Mouse (Mus musculus) midbrain, embryonic 16.5 days (tissue): ENCODE data around the gene Klhl7. TPM values are rescaled to one million over a fixed set of nuclear protein-coding genes. Genes with fewer than 3 reads are reported as not detected.
A peak's percentile ranks its signal among the peaks of the same experiment; 100 is the strongest.

Experiments used
- ATAC-seq: fragments of 200-750 bp; cut with Nextera tagmentation; 2 replicates; pipeline ENCODE4 v1.8.0; 2017; ENCODE audit warnings: moderate TSS enrichment
- H3K27ac ChIP-seq: fragments of 300-500 bp; sonication (generic); 2 replicates; pipeline ENCODE4 v1.5.1; 2014; ENCODE audit warnings: mild to moderate bottlenecking, low read length, mixed read lengths
- H3K27me3 ChIP-seq: fragments of 300-500 bp; sonication (generic); 2 replicates; pipeline ENCODE4 v1.6.1; 2014; ENCODE audit warnings: low read depth, low read length, mixed read lengths; ENCODE audit not compliant: control insufficient read depth, insufficient read depth
- H3K36me3 ChIP-seq: fragments of 300-500 bp; sonication (generic); 2 replicates; pipeline ENCODE4 v1.6.1; 2014; ENCODE audit warnings: mild to moderate bottlenecking, low read length, moderate library complexity, mixed read lengths; ENCODE audit not compliant: control insufficient read depth, insufficient read depth
- H3K4me1 ChIP-seq: fragments of 300-500 bp; sonication (generic); 2 replicates; pipeline ENCODE4 v1.6.1; 2014; ENCODE audit warnings: mild to moderate bottlenecking, low read length, mixed read lengths; ENCODE audit not compliant: control insufficient read depth, insufficient read depth
- H3K4me2 ChIP-seq: fragments of 300-500 bp; sonication (generic); 2 replicates; pipeline ENCODE4 v1.6.1; 2014; ENCODE audit warnings: mild to moderate bottlenecking, low read length, mixed read lengths
- H3K4me3 ChIP-seq: fragments of 300-500 bp; sonication (generic); 2 replicates; pipeline ENCODE4 v1.5.1; 2014; ENCODE audit warnings: low read depth, mild to moderate bottlenecking, low read length, moderate library complexity, mixed read lengths
- H3K9ac ChIP-seq: fragments of 300-500 bp; sonication (generic); 2 replicates; pipeline ENCODE4 v1.6.1; 2014; ENCODE audit warnings: low read depth, low read length, mixed read lengths
- H3K9me3 ChIP-seq: fragments of 300-500 bp; sonication (generic); replicated peaks from 2 replicates; pipeline ENCODE4 v1.6.1; 2014; ENCODE audit warnings: mild to moderate bottlenecking, low read length, mixed read lengths; ENCODE audit not compliant: control insufficient read depth, poor library complexity, severe bottlenecking
- WGBS: fragments of 180-500 bp; shearing (Covaris S2); extraction: QIAGEN DNeasy Blood & Tissue Kit; methylation state at CpG from one replicate; pipeline ENCODE4 v1.1.7; 2014; 5-methylcytosine and 5-hydroxymethylcytosine counted together
- polyA plus RNA-seq: library from polyadenylated mRNA; unstranded; fragments of >200 nt; fragmentation: Nextera tagmentation; extraction: Ambion mirVana; gene quantifications from 2 replicates; pipeline ENCODE4 v1.2.1, GENCODE M21; 2015

The Klhl7 gene
- polyA plus RNA-seq, 1 experiment from 2014 or later: 164 TPM

DNA sequence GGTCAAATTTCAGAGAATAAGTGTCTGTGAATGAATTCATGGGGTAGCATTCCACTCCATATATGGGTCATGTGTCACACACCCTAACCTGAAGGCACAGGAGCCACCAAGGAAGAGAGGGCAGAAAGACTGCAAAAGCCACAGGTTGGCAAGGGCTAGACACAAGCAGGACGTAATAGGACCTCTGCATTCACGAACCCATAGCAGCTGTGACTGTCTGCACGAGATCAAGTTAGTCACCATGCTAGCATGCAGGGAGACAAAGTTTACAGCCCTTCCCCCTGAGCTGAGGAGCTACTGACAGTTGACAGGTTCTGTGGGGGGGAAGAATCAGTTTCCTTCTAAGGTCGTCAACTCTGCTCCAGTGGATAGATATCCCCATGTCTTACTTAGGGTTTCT is 36.9 kb upstream of the Klhl7 start:
- ATAC-seq: no peak
- Histone ChIP-seq H3K4me3 (no peak overlapping the region), H3K27me3 (no peaks in the 10 kb centered on the region), H3K36me3 (no peaks in the 10 kb centered on the region), H3K4me1 (no peaks in the 10 kb centered on the region), H3K9me3 (no peaks in the 10 kb centered on the region), H3K27ac (no peak overlapping the region), H3K9ac (no peak overlapping the region), H3K4me2 (no peak overlapping the region)
- 85% methylated on average over 4 of the region's 4 CpGs for WGBS

GRCm38 (mm10) chr5:24068955-24069354 is 31.4 kb upstream of the Klhl7 start:
- Histone ChIP-seq H3K27ac (no peak overlapping the region), H3K27me3 (no peaks in the 10 kb centered on the region), H3K9me3 (no peaks in the 10 kb centered on the region), H3K4me3 (no peak overlapping the region), H3K4me1 (no peaks in the 10 kb centered on the region), H3K9ac (no peak overlapping the region), H3K36me3 (no peaks in the 10 kb centered on the region), H3K4me2 (no peak overlapping the region)
- 83% methylated on average over 6 of the region's 6 CpGs for WGBS
- ATAC-seq: no peak

- Histone ChIP-seq H3K9ac (no peak overlapping the region), H3K9me3 (no peaks in the 10 kb centered on the region), H3K27ac (no peak overlapping the region), H3K4me3 (no peak overlapping the region), H3K27me3 (no peaks in the 10 kb centered on the region), H3K36me3 (no peaks in the 10 kb centered on the region), H3K4me2 (no peak overlapping the region), H3K4me1 (no peaks in the 10 kb centered on the region)
- 69% methylated on average over 6 of the region's 6 CpGs for WGBS
- ATAC-seq: no peak
Observed at GRCm38 (mm10) chr5:24072031-24072430, 28.4 kb upstream of the Klhl7 start.

DNA sequence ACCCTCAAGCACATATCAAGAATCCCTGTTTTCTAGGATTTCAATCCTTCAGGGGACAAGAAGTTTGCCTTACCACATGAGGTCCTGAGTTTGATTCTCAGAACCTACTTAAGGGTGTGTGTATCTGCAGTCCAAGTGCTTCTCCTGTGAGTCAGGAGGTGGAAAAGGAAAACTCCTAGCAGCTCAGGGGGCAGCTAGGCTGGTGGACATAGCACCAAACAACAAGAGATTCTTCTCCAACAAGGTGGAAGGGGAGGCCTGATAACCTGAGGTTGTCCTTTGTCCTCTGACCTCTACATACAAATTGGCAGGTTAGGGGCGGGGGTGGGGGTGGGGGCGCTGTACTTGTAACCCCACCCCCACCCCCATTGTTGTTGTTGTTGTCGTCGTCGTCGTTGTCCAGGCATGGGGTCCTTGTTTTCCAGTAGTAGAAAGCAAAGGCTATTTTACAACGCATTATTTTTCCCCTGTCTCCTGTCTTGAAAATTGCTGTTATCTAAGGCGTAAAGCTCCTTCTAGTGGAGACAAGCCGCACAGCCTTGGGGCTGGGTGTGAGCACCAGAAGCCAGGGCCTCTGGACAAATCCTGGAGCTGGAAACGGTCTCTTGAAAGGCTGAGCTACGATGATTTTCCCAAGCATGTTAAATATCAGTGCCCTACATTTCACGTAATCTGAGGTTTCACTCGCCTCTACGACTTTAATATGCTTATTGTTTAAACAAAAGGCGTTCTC is 23.3 kb upstream of the Klhl7 start:
- peak overlapping the region; percentile 72 for H3K27ac ChIP-seq
- H3K9ac ChIP-seq: peak overlapping the region; percentile 45; the same call in 1 of the 2 replicates
- peak overlapping the region; percentile 48 for H3K4me2 ChIP-seq
- peak; percentile 86 for ATAC-seq
- H3K4me1 ChIP-seq: peaks cover 4% of the 10 kb centered on the region; the same call in 1 of the 2 replicates
- 3% methylated on average over 15 of the region's 15 CpGs for whole genome bisulfite sequencing
- H3K4me3 ChIP-seq: peak overlapping the region; percentile 13
- H3K27me3 ChIP-seq: no peaks in the 10 kb centered on the region
- no peaks in the 10 kb centered on the region for H3K9me3 ChIP-seq
- H3K36me3 ChIP-seq: no peaks in the 10 kb centered on the region

DNA sequence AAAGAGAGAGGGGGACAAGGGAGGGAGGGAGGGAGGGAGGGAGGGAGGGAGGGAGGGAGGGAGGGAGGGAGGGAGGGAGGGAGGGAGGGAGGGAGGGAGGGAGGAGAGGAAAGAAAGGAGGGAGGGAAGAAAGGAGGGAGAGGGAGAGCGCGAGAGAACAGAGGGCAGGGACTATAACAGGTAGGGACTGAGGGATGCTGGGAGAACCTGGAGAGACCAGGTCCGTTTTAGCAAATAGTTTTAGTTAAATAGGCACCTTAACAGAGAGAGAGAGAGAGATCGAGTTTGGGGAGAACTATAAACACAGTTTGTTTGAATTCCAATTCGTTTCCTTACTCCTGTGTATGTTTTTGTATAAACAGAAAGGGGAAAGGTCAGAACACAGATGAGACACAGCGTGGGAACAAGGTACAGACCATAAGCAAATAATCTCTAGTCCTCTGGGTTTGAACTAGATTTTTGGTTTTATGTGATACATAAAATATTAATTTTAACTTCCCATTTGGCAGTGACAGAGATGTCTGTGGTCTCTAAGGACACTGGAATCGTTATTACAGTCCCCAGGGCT is 22.6 kb upstream of the Klhl7 start:
- peaks cover 4% of the 10 kb centered on the region; the same call in 1 of the 2 replicates for H3K4me1 ChIP-seq
- no peak for ATAC-seq
- H3K27me3 ChIP-seq: no peaks in the 10 kb centered on the region
- peak overlapping the region; percentile 13 for H3K4me3 ChIP-seq
- no peak overlapping the region for H3K27ac ChIP-seq
- WGBS: 18% methylated on average over 7 of the region's 7 CpGs
- no peaks in the 10 kb centered on the region for H3K9me3 ChIP-seq
- H3K36me3 ChIP-seq: no peaks in the 10 kb centered on the region
- H3K9ac ChIP-seq: no peak overlapping the region; the same call in 1 of the 2 replicates
- peak overlapping the region; percentile 48 for H3K4me2 ChIP-seq

DNA sequence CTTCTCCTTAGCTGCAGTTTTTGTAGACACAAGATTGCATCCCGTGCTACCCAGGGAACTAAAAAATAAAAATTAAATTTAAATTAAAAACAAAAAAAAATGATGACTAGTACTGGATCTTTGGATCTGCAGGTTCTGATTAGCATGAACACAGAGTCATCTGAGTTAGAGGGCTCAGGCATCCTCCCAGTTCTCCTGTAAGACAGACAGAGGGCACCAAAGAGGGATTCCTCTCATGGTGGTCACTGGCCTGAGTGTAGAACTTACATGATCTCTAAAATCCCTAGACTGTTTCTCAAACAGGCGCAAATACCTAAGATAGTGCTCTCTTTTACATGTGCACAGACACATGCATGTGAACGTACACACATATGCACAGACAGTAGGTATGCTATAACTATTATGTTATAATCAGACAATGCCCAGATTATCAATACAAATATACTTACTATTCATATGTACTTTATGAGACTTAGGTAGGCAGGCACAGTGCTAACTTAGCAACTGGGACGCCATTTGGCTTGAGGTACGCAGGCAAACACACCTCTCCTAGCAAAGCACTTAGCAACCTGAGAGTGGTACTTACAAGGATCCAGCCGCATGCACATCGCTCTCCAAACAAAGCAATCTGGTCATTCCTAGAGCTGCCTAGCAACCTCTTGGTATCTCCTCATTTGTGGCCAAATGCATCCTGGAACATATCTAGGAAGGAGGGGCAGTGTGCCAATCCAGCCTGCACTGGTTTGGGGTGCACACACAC is 21.8 kb upstream of the Klhl7 start:
- Histone ChIP-seq H3K36me3 (no peaks in the 10 kb centered on the region), H3K4me1 (peaks cover 4% of the 10 kb centered on the region; the same call in 1 of the 2 replicates), H3K4me3 (no peak overlapping the region), H3K27ac (no peak overlapping the region), H3K9me3 (no peaks in the 10 kb centered on the region), H3K27me3 (no peaks in the 10 kb centered on the region), H3K4me2 (no peak overlapping the region), H3K9ac (no peak overlapping the region)
- no peak for ATAC-seq
- WGBS: 76% methylated on average over 7 of the region's 7 CpGs

GRCm38 (mm10) chr5:24080826-24081225 is 19.6 kb upstream of the Klhl7 start:
- H3K27me3 ChIP-seq: no peaks in the 10 kb centered on the region
- no peaks in the 10 kb centered on the region for H3K9me3 ChIP-seq
- 77% methylated on average over 6 of the region's 6 CpGs for WGBS
- H3K4me1 ChIP-seq: peaks cover 4% of the 10 kb centered on the region; the same call in 1 of the 2 replicates
- no peak overlapping the region for H3K4me2 ChIP-seq
- H3K27ac ChIP-seq: no peak overlapping the region
- no peak overlapping the region for H3K4me3 ChIP-seq
- H3K9ac ChIP-seq: no peak overlapping the region
- no peak for ATAC-seq
- H3K36me3 ChIP-seq: no peaks in the 10 kb centered on the region

- H3K4me1 ChIP-seq: peaks cover 4% of the 10 kb centered on the region; the same call in 1 of the 2 replicates
- H3K9ac ChIP-seq: no peak overlapping the region
- H3K36me3 ChIP-seq: no peaks in the 10 kb centered on the region
- no peak overlapping the region for H3K27ac ChIP-seq
- WGBS: 81% methylated on average over 4 of the region's 4 CpGs
- ATAC-seq: no peak
- H3K4me3 ChIP-seq: no peak overlapping the region
- H3K4me2 ChIP-seq: no peak overlapping the region
- no peaks in the 10 kb centered on the region for H3K9me3 ChIP-seq
- H3K27me3 ChIP-seq: no peaks in the 10 kb centered on the region
Observed at GRCm38 (mm10) chr5:24084835-24085234, 15.6 kb upstream of the Klhl7 start.

DNA sequence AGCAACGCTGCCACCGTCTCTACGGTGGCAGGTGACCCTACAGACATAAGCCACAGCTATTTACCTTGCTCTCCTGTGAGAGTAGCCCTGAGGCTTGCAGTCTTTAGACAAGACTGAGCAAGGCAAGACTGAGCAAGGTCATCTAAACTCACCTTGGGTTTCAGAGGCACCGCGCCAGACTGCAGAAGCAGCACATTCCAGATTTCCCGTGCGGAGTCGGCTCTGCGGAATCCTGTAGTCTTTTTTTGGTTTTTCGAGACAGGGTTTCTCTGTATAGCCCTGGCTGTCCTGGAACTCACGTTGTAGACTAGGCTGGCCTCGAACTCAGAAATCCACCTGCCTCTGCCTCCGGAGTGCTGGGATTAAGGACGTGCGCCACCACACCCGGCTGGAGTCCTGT is 14.2 kb upstream of the Klhl7 start:
- 92% methylated on average over 16 of the region's 16 CpGs for WGBS

More for the DNA sequence above, 14.2 kb upstream of the Klhl7 start:
- H3K4me2 ChIP-seq: no peak overlapping the region
- no peak for ATAC-seq
- H3K27ac ChIP-seq: no peak overlapping the region
- H3K9me3 ChIP-seq: no peaks in the 10 kb centered on the region
- H3K4me3 ChIP-seq: no peak overlapping the region
- no peaks in the 10 kb centered on the region for H3K36me3 ChIP-seq
- H3K9ac ChIP-seq: no peak overlapping the region
- peaks cover 4% of the 10 kb centered on the region; the same call in 1 of the 2 replicates for H3K4me1 ChIP-seq
- H3K27me3 ChIP-seq: no peaks in the 10 kb centered on the region
